Mouse (Mus musculus): Measurements from ENCODE around the gene Rsbn1l. TPM values are rescaled to one million over a fixed set of nuclear protein-coding genes. Genes with fewer than 3 reads are reported as not detected.

The Rsbn1l gene
- 65.7 TPM for polyA plus RNA-seq (2014; fragmentation: Illumina TruSeq; extraction: RNeasy Lipid Tissue Mini Kit (QIAGEN cat#74804); ENCODE audit: low read depth, low replicate concordance)

GRCm38 (mm10) chr5:20956298-20956697, at the start of gene Rsbn1l:
Gene Rsbn1l (minus strand): TSS chr5:20956398.

GRCm38 (mm10) chr5:20881915-20882800, 74.0 kb downstream of the Rsbn1l start, which contains the start of the genes Phtf2 and Tmem60:
Gene Phtf2 (minus strand): TSS chr5:20882124.
Gene Tmem60 (plus strand): TSS chr5:20882191.

Other genes starting within 250 kb of the Rsbn1l start
- 12.8 TPM for gene Phtf2, start 74.3 kb downstream of the Rsbn1l start, polyA plus RNA-seq (2014; fragmentation: Illumina TruSeq; extraction: RNeasy Lipid Tissue Mini Kit (QIAGEN cat#74804); ENCODE audit: low read depth, low replicate concordance)
- 37.9 TPM for gene Tmem60, start 74.2 kb downstream of the Rsbn1l start, polyA plus RNA-seq (2014; fragmentation: Illumina TruSeq; extraction: RNeasy Lipid Tissue Mini Kit (QIAGEN cat#74804); ENCODE audit: low read depth, low replicate concordance)
- gene Ptpn12, start 99.5 kb upstream of the Rsbn1l start, polyA plus RNA-seq (2014; fragmentation: Illumina TruSeq; extraction: RNeasy Lipid Tissue Mini Kit (QIAGEN cat#74804); ENCODE audit: low read depth, low replicate concordance) = 142 TPM
- gene Gsap, start 229.9 kb upstream of the Rsbn1l start, polyA plus RNA-seq (2014; fragmentation: Illumina TruSeq; extraction: RNeasy Lipid Tissue Mini Kit (QIAGEN cat#74804); ENCODE audit: low read depth, low replicate concordance) = 8.5 TPM